Mouse (Mus musculus) bone marrow, adult 2 months (tissue): Measurements from ENCODE around the gene Pdcd1lg2.

Source experiments
- CTCF ChIP-seq: fragments of 200-500 bp; IDR thresholded peaks from 2 replicates; pipeline ENCODE4 v1.5.1; 2011; ENCODE audit warnings: low read length, control low read depth; ENCODE audit not compliant: control insufficient read depth, insufficient read depth
- POLR2A ChIP-seq: fragments of 200-500 bp; IDR thresholded peaks from 2 replicates; pipeline ENCODE4 v1.6.1; 2011; ENCODE audit warnings: low read depth, mild to moderate bottlenecking, control low read depth, low read length, borderline replicate concordance; ENCODE audit not compliant: control insufficient read depth

DNA sequence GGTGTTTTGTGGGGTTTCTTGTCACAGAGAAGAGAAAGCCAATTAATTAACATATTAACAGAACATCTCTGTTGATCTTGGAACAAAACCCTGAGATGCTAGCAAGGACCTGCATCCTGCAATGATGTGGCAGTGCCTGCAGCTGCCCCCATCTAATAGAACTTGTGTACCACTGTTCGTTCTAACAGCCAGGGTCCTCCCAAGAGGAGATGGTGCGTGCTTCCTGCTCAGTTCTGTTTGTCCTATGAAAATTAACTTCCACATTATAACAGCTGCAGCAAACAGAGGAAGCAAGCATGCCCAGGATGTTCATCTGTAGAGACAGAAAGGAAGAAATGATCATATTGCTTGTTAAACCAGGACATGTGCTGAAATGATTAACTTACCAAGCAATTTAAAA, 73.8 kb downstream of the Pdcd1lg2 start:
- TF ChIP-seq CTCF, result no peak
- no peak for TF ChIP-seq POLR2A
